Mouse (Mus musculus): Measurements from ENCODE around the gene Gpbar1.
"Not testable (repeated sequence)": the region's sequence is repeated elsewhere in the genome, so short reads cannot be mapped to it uniquely, and the experiment has no call there.

Gpbar1 gene

DNA sequence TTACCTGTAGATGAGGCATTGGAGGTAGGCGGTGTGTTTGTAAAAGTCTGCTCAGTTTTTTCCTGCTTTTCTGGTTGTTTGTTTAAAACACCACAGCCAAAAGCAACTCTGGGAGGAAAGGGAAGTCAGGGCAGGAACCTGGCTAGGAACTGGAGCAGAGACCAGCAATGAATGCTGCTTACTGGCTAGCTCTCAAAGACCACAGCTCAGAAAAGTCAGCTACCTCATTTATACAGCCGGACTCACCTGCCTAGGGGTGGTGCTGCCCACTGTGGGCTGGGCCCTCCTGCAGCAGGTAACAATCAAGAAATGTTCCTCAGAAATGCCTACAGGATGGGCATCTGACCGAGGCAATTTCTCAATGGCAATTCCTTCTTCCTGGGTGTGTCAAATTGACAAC lies 36.4 kb downstream of the Gpbar1 start:
- no peak for ATAC-seq (ENCODE audit: insufficient number of reproducible peaks, low FRiP score, low TSS enrichment)

DNA sequence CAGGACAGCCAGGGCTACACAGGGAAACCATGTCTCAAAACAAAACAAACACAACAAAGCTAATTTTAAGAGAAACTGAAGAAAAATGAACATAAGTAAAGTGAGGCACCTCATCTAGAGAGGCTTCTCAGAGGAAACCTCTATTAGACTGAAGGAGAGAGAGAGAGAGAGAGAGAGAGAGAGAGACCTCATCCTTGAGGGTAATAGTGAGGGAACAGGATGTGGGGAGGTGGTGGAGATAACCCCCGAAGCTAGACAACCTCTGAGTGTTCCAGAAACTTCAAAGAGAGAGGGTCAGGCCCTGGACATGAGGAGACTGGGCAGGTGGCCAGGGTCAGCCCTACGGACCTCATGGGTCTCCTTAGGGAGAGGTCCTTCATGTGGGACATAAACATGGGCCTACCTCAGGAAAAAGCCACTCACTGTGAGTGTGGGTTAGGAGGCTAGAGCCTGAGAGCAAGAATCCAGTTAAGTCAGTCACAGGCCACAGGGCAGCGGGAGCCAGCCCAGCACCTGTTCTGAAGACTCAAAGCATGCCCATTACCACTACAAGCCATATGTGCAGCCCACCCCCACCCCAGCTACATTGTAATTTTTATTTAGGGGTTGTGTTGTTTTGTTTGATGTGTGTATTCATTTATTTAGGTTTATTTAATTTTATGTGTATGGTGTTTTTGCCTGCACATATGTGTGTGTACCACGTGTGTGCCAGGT lies 37.9 kb downstream of the Gpbar1 start:
- ATAC-seq (ENCODE audit: insufficient number of reproducible peaks, low FRiP score, low TSS enrichment) = no peak

DNA sequence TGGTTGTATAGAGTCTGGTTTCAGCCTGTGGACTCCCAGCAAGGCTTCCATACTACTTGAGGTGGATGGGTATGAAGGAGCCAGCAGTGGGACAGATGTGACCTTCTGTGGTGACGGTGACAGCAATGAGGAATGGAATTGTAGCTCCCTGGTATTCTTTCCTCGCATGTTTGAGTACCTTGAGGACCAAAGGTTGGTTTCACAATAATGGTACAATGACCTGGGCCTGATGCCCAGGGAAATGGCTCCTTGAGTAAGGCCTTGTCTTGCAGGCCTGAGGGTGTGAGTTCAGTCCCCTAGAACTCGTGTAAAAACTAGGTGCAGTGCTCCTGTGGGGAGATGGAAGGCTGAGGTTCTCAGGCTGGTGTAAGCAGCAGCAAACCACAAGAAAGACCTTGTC lies 40.4 kb downstream of the Gpbar1 start:
- ATAC-seq (ENCODE audit: insufficient number of reproducible peaks, low FRiP score, low TSS enrichment) = no peak

DNA sequence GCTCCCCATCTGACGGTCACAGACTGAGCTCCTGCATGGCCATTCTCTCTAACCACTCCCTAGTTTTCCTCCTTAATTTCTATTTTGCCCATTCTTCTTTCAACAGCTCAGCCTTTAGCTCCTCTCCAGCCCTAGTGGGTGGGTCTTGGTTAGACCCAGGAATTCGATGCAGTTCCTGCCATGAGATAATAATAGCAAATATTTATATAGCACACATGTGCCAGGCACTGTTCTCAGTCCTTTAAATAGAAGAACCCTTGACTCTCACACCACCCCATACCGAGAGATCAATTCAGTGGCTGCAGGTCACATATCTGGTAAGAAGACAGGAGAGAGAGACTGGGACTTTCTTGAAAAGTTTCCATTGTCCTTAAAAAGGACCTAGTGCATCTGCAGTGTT lies 43.0 kb downstream of the Gpbar1 start:
- ATAC-seq (ENCODE audit: insufficient number of reproducible peaks, low FRiP score, low TSS enrichment) = no peak

DNA sequence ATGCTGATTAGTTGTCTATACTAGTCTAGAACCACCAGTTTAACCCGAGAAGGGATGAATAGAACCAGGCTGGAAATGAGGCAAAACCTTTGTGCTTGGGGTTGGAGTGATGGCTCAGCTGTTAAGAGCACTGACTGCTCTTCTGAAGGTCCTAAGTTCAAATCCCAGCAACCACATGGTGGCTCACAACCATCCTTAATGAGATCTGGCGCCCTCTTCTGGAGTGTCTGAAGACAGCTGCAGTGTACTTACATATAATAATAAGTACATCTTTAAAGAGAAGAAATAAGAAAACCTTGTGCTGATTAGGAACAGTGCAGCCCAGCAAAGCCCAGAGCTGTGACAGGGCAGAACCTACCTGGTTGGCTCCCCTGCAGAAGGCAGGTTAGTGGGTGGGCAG lies 48.6 kb downstream of the Gpbar1 start:
- ATAC-seq (ENCODE audit: insufficient number of reproducible peaks, low FRiP score, low TSS enrichment) = not testable (repeated sequence)
